Mouse (Mus musculus) heart, postnatal 0 days (tissue): ENCODE measurements around the gene Gps2.

ENCODE experiments used
- CTCF ChIP-seq: IDR thresholded peaks from 2 replicates; pipeline ENCODE4 v1.5.1; 2016; ENCODE audit warnings: antibody characterized with exemption, control low read depth, low read depth
- EP300 ChIP-seq: IDR thresholded peaks from 2 replicates; pipeline ENCODE4 v1.6.1; 2016; ENCODE audit warnings: antibody characterized with exemption, low read depth

DNA sequence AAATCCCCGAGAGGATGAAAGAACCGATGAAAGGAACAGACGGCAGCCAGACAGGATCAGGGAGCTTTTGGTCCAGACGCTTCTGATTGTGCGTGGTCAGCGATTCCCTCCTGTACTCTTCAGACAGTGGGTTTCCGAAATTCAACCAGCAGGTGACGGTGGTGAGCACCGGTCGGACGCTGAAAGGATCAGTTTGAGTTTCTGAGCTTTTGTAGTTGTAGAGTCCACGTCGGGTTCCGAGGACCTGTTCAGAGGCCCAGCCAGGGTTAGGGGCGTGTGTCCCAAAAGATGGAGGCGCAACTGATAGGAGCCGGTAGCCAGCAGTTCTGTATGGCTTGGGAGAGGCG lies 33.2 kb upstream of the Gps2 start:
- TF ChIP-seq CTCF (peak; percentile 78), EP300 (no peak)
